Mouse (Mus musculus): ENCODE measurements around the gene B130006D01Rik.
A peak's percentile ranks its signal among the peaks of the same experiment; 100 is the strongest.

B130006D01Rik gene

GRCm38 (mm10) chr11:95713811-95714241 lies 9.6 kb upstream of the B130006D01Rik start:
- DNase-seq, result peak; percentile 90

- peak; percentile 80 for DNase-seq
These were observed 9.0 kb upstream of the B130006D01Rik start for GRCm38 (mm10) chr11:95714411-95714810.

GRCm38 (mm10) chr11:95716136-95716535 lies 7.3 kb upstream of the B130006D01Rik start:
- peak; percentile 62 for DNase-seq

GRCm38 (mm10) chr11:95719356-95719755 lies 4.0 kb upstream of the B130006D01Rik start:
- peak; percentile 57 for DNase-seq

- peak; percentile 83 for DNase-seq
These were observed 1.1 kb downstream of the B130006D01Rik start for GRCm38 (mm10) chr11:95724466-95724865.

GRCm38 (mm10) chr11:95726156-95726555 lies 2.8 kb downstream of the B130006D01Rik start:
- peak; percentile 67 for DNase-seq

- DNase-seq, result peak; percentile 79
These were observed 4.6 kb downstream of the B130006D01Rik start for GRCm38 (mm10) chr11:95727947-95728346.

GRCm38 (mm10) chr11:95728916-95729907 lies 5.8 kb downstream of the B130006D01Rik start:
- peak; percentile 84 for DNase-seq

GRCm38 (mm10) chr11:95734485-95734884 lies 11.1 kb downstream of the B130006D01Rik start:
- no peak for DNase-seq

GRCm38 (mm10) chr11:95737811-95738210 lies 14.4 kb downstream of the B130006D01Rik start:
- DNase-seq, result peak; percentile 92

GRCm38 (mm10) chr11:95744521-95744920 lies 21.1 kb downstream of the B130006D01Rik start:
- DNase-seq, result peak; percentile 49

- DNase-seq, result peak; percentile 45
These were observed 23.4 kb downstream of the B130006D01Rik start for GRCm38 (mm10) chr11:95746821-95747220.

GRCm38 (mm10) chr11:95748331-95748730 lies 24.9 kb downstream of the B130006D01Rik start:
- peak; percentile 80 for DNase-seq

- DNase-seq, result peak; percentile 92
These were observed 26.2 kb downstream of the B130006D01Rik start for GRCm38 (mm10) chr11:95749619-95750018.

- peak; percentile 92 for DNase-seq
These were observed 27.6 kb downstream of the B130006D01Rik start for GRCm38 (mm10) chr11:95750995-95751394.

GRCm38 (mm10) chr11:95755137-95755536 lies 31.8 kb downstream of the B130006D01Rik start:
- peak; percentile 12 for DNase-seq

- peak; percentile 72 for DNase-seq
These were observed 37.1 kb downstream of the B130006D01Rik start for GRCm38 (mm10) chr11:95760521-95760920.

GRCm38 (mm10) chr11:95762996-95763395 lies 39.6 kb downstream of the B130006D01Rik start:
- peak; percentile 67 for DNase-seq

GRCm38 (mm10) chr11:95764806-95765205 lies 41.4 kb downstream of the B130006D01Rik start:
- DNase-seq, result peak; percentile 78

- DNase-seq, result no peak
These were observed 41.9 kb downstream of the B130006D01Rik start for GRCm38 (mm10) chr11:95765334-95765733.

GRCm38 (mm10) chr11:95768244-95768643 lies 44.9 kb downstream of the B130006D01Rik start:
- no peak for DNase-seq

GRCm38 (mm10) chr11:95769208-95769607 lies 45.8 kb downstream of the B130006D01Rik start:
- DNase-seq, result no peak

GRCm38 (mm10) chr11:95770720-95771364 lies 47.5 kb downstream of the B130006D01Rik start:
- DNase-seq, result peak; percentile 89

GRCm38 (mm10) chr11:95771665-95772064 lies 48.3 kb downstream of the B130006D01Rik start:
- peak; percentile 92 for DNase-seq
